In genomic region chr1:180257446-180257845, GRCm38 (mm10) we compare ENCODE assay signal across 19 mouse cellular contexts. TPM values are rescaled to one million over a fixed set of nuclear protein-coding genes. Genes with fewer than 3 reads are reported as not detected.
A peak's percentile ranks its signal among the peaks of the same experiment; 100 is the strongest.
DNase-seq lines count a peak whose midpoint lies in the region; ATAC-seq and TF ChIP-seq lines count a peak whose summit lies in the region.
"Had no signal": no experiment of that assay in that cellular context is flagged by ENCODE, and none has a peak within 500 bp of the region (broad histone marks: within the 10 kb centered on the region; RNA-seq: fewer than 3 reads in every experiment).

No protein-coding gene starts in this region.

- peaks cover 25% of the 10 kb centered on the region for H3K36me3 ChIP-seq in megakaryocyte, embryonic 14.5 days (replicated peaks; ENCODE audit: low read length)
- H3K36me3 ChIP-seq: embryonic facial prominence, embryonic 15.5 days; heart, embryonic 12.5 days; hindbrain, embryonic 10.5 days; intestine, embryonic 15.5 days had no signal

- peak; percentile 8 for DNase-seq in adrenal gland, adult 8-10 months
- DNase-seq in adrenal gland, postnatal 36 days: no peak
- no peak for DNase-seq in gastrocnemius, adult 2 months
- no peak for DNase-seq in gastrocnemius, adult 18-20 months (ENCODE audit: low spot score)
- no peak for DNase-seq in spleen, postnatal 4 days (ENCODE audit: low spot score in 2 of 2)
- DNase-seq: adrenal gland, postnatal 14 days; B cell, adult 2 months; cerebellum, adult 18-20 months; embryo, embryonic 11 days; gastrocnemius, postnatal 10 days; heart, adult 2 months had no signal

- peaks cover 83% of the 10 kb centered on the region for H3K4me1 ChIP-seq in megakaryocyte, embryonic 14.5 days

- intact Hi-C loops in gastrocnemius, adult 2 months (cut with DNase I): no loop called here

- H3K27ac ChIP-seq in gastrocnemius, adult 2 months: 0 out of 2 replicates have a peak overlapping the region, but pooled peaks have one; percentile 95
- H3K27ac ChIP-seq: embryonic facial prominence, embryonic 15.5 days; hindbrain, embryonic 10.5 days; hindbrain, embryonic 14.5 days; intestine, embryonic 15.5 days had no signal

- peaks cover 3% of the 10 kb centered on the region; the same call in 1 of the 2 replicates for H3K9me3 ChIP-seq in megakaryocyte, embryonic 14.5 days
- H3K9me3 ChIP-seq: embryonic facial prominence, embryonic 15.5 days; heart, embryonic 12.5 days; hindbrain, embryonic 10.5 days; intestine, embryonic 15.5 days had no signal

- no peak for TF ChIP-seq CTCF in gastrocnemius, adult 2 months (IDR thresholded peaks at IDR 0.05)

- no peak overlapping the region for H3K4me3 ChIP-seq in gastrocnemius, adult 2 months
- peak overlapping the region; percentile 96 for H3K4me3 ChIP-seq in megakaryocyte, embryonic 14.5 days (replicated peaks)

- no peaks in the 10 kb centered on the region for H3K27me3 ChIP-seq in megakaryocyte, embryonic 14.5 days (replicated peaks)
- H3K27me3 ChIP-seq: embryonic facial prominence, embryonic 15.5 days; intestine, embryonic 15.5 days had no signal

- no peak for ATAC-seq in megakaryocyte, adult 5-6 weeks (ENCODE audit: poor library complexity, severe bottlenecking)
- ATAC-seq: CD4-positive, CD25-positive, alpha-beta regulatory T cell, adult 4 months; intestine, embryonic 15.5 days had no signal

RNA-seq across cellular contexts. Expression of gene Psen2, which starts 5.8 kb away (rescaled TPM):
- 10 to 100 TPM; 33.1 to 43.1 (median 38.4) TPM for total RNA-seq in adrenal gland, adult 8-10 months (2022)
- total RNA-seq in adrenal gland, postnatal 36 days (2021): 10 to 100 TPM; 24.5 to 33.5 TPM
- 1 to 10 TPM; 7.8 to 9.5 TPM for total RNA-seq in gastrocnemius, adult 2 months (2021)
- 1 to 10 TPM; 8.2 to 8.4 TPM for total RNA-seq in gastrocnemius, adult 18-20 months (2021)
- polyA plus RNA-seq in megakaryocyte, embryonic 14.5 days (2012; ENCODE audit: insufficient read depth, low replicate concordance): 36.6 and 38.6 TPM in 2 replicates
- total RNA-seq in megakaryocyte, adult 5-6 weeks (2015): 14.0 and 17.3 TPM in 2 replicates
- total RNA-seq in megakaryocyte, adult 5-6 weeks (2017): 13.6 and 18.9 TPM in 2 replicates

RNA-seq across cellular contexts. Expression of gene Coq8a, which starts 58.0 kb away (rescaled TPM):
- 100 to 1,000 TPM in 3 of 4 experiments, 10 to 100 TPM in 1; 85.1 to 269 (median 187) TPM for total RNA-seq in adrenal gland, adult 8-10 months (2022)
- total RNA-seq in adrenal gland, postnatal 36 days (2021): 100 to 1,000 TPM; 284 to 434 TPM
- total RNA-seq in gastrocnemius, adult 2 months (2021): 1,000 to 10,000 TPM in 1 of 2 experiments, 100 to 1,000 TPM in 1; 633 to 1,638 TPM
- 1,000 to 10,000 TPM; 1,142 to 1,473 TPM for total RNA-seq in gastrocnemius, adult 18-20 months (2021)
- polyA plus RNA-seq in megakaryocyte, embryonic 14.5 days (2012; ENCODE audit: insufficient read depth, low replicate concordance): 3.1 and 3.4 TPM in 2 replicates
- total RNA-seq in megakaryocyte, adult 5-6 weeks (2015): 1.5 and 2.4 TPM in 2 replicates
- total RNA-seq in megakaryocyte, adult 5-6 weeks (2017): 0.84 and 2.4 TPM in 2 replicates

Comparison
In these comparisons a context has a peak if more than half of its experiments do, and no peak if none do; other contexts are left out.
1. RNA of gene Coq8a, which starts 58.0 kb away (total RNA-seq): 633 to 1,638 TPM in gastrocnemius, adult 2 months, 1,142 to 1,473 TPM in gastrocnemius, adult 18-20 months, 284 to 434 TPM in adrenal gland, postnatal 36 days and 85.1 to 269 TPM in adrenal gland, adult 8-10 months; 0.84 to 2.4 TPM in megakaryocyte, adult 5-6 weeks; every median in the first group is over 10 times any median in the second.